Mouse (Mus musculus): ENCODE results near the gene Vps36. TPM values are rescaled to one million over a fixed set of nuclear protein-coding genes. Genes with fewer than 3 reads are reported as not detected.

The Vps36 gene
- 10 to 100 TPM; 15.5 to 19.0 TPM for polyA plus RNA-seq (2012; fragmentation: generic; extraction: Trizol)

DNA sequence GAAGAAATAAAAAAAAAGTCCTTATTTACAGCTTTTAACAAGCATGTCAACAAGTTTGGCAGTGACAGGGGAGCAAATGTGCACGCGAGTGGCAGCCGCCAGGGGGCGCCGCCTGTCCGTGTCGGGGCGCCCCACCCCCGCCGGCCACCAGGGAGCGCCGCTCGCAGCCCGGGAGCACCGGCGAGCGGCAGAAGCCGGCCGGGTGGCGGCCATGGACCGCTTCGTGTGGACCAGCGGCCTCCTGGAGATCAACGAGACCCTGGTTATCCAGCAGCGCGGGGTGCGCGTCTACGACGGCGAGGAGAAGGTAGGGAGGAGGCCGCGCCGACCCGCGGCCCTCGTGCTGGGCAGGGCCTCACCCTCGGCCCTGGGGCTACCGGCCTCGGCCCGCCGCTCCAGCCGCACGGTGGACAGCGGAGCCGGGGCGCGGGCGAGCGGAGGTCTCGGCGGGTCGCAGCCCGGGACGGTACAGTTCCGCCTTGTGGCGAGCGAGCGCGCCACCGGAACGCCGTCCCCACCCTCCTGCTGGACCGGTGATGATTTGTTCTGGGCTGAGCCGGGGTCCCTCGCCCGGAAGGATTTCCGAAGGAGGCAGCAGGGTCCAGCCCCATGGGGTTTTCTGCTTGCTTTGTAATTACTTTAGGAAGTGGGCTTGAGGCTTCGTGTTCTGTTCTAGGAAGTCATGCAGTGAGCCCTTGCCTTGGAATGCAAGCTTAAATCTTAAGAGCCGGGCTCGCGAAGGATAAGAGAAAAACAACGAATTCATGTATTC lies at the start of gene Vps36:
Vps36 (plus strand) TSS at position 150 of the 772 bp plus-strand sequence.

DNA sequence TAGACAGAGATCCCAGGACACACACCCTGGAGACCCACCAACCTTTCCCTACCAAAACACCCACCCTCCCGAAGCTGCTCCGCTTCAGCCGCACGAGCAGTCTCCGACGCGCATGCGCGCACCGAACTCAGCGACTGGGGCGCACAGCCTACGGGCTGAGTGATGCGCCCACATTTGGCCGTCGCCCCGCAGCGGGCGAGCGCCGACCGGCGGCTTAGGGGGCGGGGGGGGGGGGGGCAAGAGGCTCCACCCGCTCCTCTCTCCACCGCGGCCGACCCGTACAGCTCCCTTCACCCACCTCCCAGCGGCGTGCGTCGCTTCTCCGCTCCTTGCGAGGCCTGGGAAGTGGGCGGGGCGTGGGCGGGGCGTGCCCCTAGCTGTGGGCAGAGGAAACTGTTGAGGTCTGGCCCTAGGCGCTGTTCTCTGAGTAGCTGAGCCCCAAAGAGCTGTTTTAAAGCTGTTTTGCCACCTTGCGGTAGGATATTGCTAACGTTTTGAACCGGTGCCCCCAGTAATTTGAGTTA lies 26.5 kb upstream of the Vps36 start, which contains the start of gene Nek3:
Nek3 (minus strand) TSS at position 356 of the 524 bp plus-strand sequence.

DNA sequence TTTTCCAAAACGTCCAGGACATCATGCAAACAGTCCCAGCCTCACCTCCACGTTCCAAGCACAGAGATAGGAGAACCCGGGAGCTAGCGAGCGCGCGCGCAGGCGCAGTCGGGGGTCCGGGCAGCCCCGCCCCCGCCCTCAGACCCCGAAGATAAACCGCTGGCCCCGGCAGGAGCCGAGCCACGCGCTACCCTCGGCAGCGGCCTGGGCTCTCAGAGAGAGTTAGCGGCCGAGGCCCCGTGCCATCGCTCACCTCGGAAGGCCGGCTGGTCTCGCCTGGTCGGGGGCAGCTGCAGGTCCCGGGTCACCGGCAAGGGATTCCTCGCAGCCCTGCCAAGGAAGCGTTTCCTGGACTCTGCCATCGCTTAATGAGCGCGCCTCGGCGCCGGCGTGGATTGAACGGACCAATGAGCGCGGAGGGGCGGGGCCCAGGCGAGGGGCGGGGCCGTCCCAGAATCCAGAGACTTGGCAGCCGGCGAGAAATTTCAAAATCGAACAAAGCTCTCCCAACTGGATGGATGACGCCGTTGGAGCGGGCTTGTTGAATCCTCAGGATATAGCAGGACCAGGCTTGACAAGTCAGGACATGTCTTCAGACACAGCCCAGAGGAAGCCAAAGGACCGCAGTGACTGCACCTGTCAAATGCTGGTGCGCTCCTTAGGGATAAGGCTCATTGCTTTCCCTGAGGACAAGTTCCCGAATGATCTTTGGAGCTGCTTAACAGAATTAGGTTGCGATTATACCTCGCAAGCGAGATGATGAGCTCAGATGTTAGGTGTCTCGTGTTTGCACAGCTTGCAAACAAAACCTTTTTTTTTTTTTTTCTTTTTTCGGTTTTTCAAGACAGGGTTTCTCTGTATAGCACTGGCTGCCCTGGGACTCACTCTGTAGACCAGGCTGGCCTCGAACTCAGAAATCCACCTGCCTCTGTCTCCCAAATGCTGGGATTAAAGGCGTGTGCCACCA lies 6.9 kb upstream of the Vps36 start, which contains the start of gene Ckap2:
Ckap2 (minus strand) TSS at position 389 of the 967 bp plus-strand sequence.

DNA sequence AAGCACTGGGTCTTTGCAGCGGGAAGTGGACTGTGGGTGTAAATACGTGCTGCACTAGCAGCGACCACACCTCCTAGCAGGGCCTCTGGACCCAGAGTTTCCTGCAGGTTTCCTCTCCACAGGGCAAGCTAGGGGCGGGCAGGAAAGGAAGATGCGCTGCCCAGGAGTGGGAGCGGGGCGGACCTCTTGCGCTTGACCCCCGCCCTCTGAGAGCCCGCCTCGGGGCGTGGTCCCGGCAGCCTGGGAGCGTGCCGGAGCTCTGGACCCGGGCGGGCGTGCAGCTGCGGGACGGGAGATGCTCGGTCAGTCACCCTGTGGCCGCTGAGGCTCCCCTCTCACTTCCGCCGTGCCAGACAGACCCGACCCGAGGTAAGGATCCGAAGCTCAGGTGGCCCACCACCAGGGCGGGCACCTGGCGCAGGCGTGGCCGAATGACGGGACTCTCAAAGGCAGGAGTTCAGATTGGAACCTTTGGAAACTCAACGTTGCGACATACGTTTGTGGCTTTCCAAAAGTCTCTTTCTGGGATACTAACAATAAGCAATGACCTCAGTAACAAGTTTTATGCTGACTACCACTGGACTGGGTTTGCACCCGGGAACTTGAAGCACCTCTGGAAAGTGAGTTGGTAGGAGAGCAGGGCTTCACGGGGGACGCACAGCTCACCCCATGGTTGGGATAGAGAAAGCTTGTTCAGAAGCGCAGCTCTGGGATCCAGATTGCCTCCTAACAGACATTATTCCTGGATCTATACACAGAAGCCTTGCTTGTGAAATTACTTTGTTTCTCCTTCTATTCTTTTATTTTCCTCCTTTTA lies 34.7 kb downstream of the Vps36 start, which contains the start of gene Thsd1:
Thsd1 (plus strand) TSS at position 253 of the 817 bp plus-strand sequence.

Other genes with a start within 250 kb of the Vps36 start
- not detected for gene Defb13, start 246.0 kb upstream of the Vps36 start, polyA plus RNA-seq (2012; fragmentation: generic; extraction: Trizol)
- gene Fam90a1a, start 234.1 kb upstream of the Vps36 start, polyA plus RNA-seq (2012; fragmentation: generic; extraction: Trizol), result not detected
- not detected for gene Ccdc70, start 223.0 kb upstream of the Vps36 start, polyA plus RNA-seq (2012; fragmentation: generic; extraction: Trizol)
- gene Atp7b, start 132.5 kb upstream of the Vps36 start, polyA plus RNA-seq (2012; fragmentation: generic; extraction: Trizol), result under 1 TPM in 1 of 2 experiments, not detected in 1; 0.05 TPM
- 1 to 10 TPM in 1 of 2 experiments, under 1 TPM in 1; 0.19 to 3.1 TPM for gene Alg11, start 132.1 kb upstream of the Vps36 start, polyA plus RNA-seq (2012; fragmentation: generic; extraction: Trizol)
- not detected for gene Nek5, start 67.8 kb upstream of the Vps36 start, polyA plus RNA-seq (2012; fragmentation: generic; extraction: Trizol)
- gene Nek3, start 26.4 kb upstream of the Vps36 start, polyA plus RNA-seq (2012; fragmentation: generic; extraction: Trizol), result 1 to 10 TPM in 1 of 2 experiments, under 1 TPM in 1; 0.80 to 3.7 TPM
- 10 to 100 TPM in 1 of 2 experiments, 1 to 10 TPM in 1; 4.0 to 47.6 TPM for gene Ckap2, start 7.0 kb upstream of the Vps36 start, polyA plus RNA-seq (2012; fragmentation: generic; extraction: Trizol)
- gene Thsd1, start 34.5 kb downstream of the Vps36 start, polyA plus RNA-seq (2012; fragmentation: generic; extraction: Trizol), result under 1 TPM; 0.02 to 0.50 TPM
- not detected for gene Tpte, start 90.6 kb downstream of the Vps36 start, polyA plus RNA-seq (2012; fragmentation: generic; extraction: Trizol)
- gene Slc25a15, start 205.8 kb downstream of the Vps36 start, polyA plus RNA-seq (2012; fragmentation: generic; extraction: Trizol), result 1 to 10 TPM in 1 of 2 experiments, under 1 TPM in 1; 0.78 to 3.5 TPM
- gene Mrps31, start 218.6 kb downstream of the Vps36 start, polyA plus RNA-seq (2012; fragmentation: generic; extraction: Trizol), result 10 to 100 TPM in 1 of 2 experiments, 1 to 10 TPM in 1; 2.2 to 12.2 TPM

Data from C3H10T1/2 (cell line).